Mouse (Mus musculus): Measurements from ENCODE around the gene Zfp688. TPM values are rescaled to one million over a fixed set of nuclear protein-coding genes. Genes with fewer than 3 reads are reported as not detected.
"Not testable (repeated sequence)": the region's sequence is repeated elsewhere in the genome, so short reads cannot be mapped to it uniquely, and the experiment has no call there.

Zfp688 gene
- polyA plus RNA-seq (2014; fragmentation: Nextera tagmentation; extraction: Ambion mirVana): 18.7 and 19.5 TPM in 2 replicates

DNA sequence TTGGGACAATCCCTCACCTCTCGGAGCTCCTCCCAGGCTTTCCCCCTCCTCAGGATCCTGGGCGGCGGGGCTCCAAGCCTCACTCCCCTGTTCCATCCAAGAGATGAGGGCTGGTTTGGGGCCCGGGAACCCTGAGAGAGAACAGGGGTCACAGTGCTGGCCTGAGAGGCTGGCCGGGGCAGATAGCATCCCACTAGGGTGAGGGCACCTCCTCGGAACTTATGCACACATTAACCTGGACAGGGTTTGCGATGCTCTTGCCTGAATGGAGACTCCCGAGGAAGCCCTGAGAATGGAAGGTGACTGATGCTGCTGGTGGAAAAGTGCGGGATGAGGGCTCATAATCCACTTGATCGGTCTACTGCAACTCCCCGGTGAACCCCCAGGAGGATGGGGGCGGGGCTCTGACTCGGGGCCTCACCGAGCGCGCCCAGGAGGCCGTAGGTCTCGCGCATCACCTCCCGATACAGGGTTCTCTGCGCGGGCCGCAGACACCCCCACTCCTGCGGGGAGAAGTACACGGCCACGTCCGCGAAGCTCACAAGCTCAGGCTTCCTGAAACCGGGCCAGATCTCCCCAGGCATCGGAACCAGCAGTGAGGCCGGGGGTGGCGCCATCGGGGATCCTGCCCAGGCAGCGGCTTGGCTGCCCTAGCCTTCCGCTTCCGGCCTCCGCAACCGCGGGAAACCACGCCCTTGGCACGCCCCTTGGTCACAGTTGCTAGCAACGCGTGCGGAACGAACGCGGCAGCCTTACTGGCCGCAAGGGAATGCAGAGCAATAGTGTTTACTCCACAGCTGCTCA, at the start of gene Zfp688:
TSS of gene Zfp688 (minus strand) at position 681 of the 804 bp plus-strand sequence.
- peaks cover 5% of the 10 kb centered on the region; the same call in 1 of the 2 replicates for H3K27me3 ChIP-seq (replicated peaks; ENCODE audit: control insufficient read depth, insufficient read depth, low read length)
- peak; percentile 97 for DNase-seq (ENCODE audit: low spot score)
- no peaks in the 10 kb centered on the region for H3K9me3 ChIP-seq (ENCODE audit: control insufficient read depth, low read length)
- H3K4me2 ChIP-seq: peak within 1 kb of the TSS; percentile 88
- H3K4me1 ChIP-seq (replicated peaks; ENCODE audit: control insufficient read depth, insufficient read depth, low read length): peaks cover 5% of the 10 kb centered on the region
- H3K9ac ChIP-seq (ENCODE audit: low read depth, low read length): peak within 1 kb of the TSS; percentile 88
- peak within 1 kb of the TSS; percentile 85 for H3K4me3 ChIP-seq (ENCODE audit: low read depth, low read length)
- peak; percentile 96 for ATAC-seq (replicated peaks; ENCODE audit: low FRiP score)
- H3K27ac ChIP-seq (ENCODE audit: low read depth, low read length): peak within 1 kb of the TSS; percentile 68
- 1% methylated on average over 48 of the region's 48 CpGs for WGBS
- peaks cover 5% of the 10 kb centered on the region; the same call in 1 of the 2 replicates for H3K36me3 ChIP-seq (ENCODE audit: control insufficient read depth, insufficient read depth, low read length)

DNA sequence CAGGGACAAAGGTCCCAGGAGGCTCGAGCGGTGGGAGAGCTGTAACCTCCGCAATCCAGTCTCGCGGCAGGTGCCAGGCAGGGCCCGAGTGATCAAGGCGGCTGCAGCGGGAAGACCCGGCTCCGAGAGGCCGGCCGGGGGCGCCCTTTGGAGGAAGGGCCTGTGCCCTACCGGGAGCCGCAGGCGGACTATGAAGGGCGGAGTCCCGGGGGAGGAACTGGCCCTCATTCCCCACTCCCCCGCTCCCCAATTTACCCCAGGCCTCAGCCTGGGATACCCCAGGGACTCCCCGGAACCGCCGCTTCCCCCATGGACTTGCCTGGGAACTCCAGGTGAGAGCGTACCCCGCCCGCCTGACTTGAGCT, 49.8 kb upstream of the Zfp688 start:
- peak overlapping the region; percentile 98 for H3K27ac ChIP-seq (ENCODE audit: low read depth, low read length)
- H3K4me1 ChIP-seq (replicated peaks; ENCODE audit: control insufficient read depth, insufficient read depth, low read length): peaks cover 6% of the 10 kb centered on the region
- peak overlapping the region; percentile 92 for H3K9ac ChIP-seq (ENCODE audit: low read depth, low read length)
- DNase-seq (ENCODE audit: low spot score): no peak
- peak; percentile 42 for ATAC-seq (replicated peaks; ENCODE audit: low FRiP score)
- peak overlapping the region; percentile 89 for H3K4me3 ChIP-seq (ENCODE audit: low read depth, low read length)
- peak overlapping the region; percentile 76 for H3K4me2 ChIP-seq
- H3K36me3 ChIP-seq (ENCODE audit: control insufficient read depth, insufficient read depth, low read length): peaks cover 40% of the 10 kb centered on the region
- H3K27me3 ChIP-seq (replicated peaks; ENCODE audit: control insufficient read depth, insufficient read depth, low read length): no peaks in the 10 kb centered on the region
- H3K9me3 ChIP-seq (ENCODE audit: control insufficient read depth, low read length): no peaks in the 10 kb centered on the region
- WGBS: under 1% methylated on average over 21 of the region's 25 CpGs

DNA sequence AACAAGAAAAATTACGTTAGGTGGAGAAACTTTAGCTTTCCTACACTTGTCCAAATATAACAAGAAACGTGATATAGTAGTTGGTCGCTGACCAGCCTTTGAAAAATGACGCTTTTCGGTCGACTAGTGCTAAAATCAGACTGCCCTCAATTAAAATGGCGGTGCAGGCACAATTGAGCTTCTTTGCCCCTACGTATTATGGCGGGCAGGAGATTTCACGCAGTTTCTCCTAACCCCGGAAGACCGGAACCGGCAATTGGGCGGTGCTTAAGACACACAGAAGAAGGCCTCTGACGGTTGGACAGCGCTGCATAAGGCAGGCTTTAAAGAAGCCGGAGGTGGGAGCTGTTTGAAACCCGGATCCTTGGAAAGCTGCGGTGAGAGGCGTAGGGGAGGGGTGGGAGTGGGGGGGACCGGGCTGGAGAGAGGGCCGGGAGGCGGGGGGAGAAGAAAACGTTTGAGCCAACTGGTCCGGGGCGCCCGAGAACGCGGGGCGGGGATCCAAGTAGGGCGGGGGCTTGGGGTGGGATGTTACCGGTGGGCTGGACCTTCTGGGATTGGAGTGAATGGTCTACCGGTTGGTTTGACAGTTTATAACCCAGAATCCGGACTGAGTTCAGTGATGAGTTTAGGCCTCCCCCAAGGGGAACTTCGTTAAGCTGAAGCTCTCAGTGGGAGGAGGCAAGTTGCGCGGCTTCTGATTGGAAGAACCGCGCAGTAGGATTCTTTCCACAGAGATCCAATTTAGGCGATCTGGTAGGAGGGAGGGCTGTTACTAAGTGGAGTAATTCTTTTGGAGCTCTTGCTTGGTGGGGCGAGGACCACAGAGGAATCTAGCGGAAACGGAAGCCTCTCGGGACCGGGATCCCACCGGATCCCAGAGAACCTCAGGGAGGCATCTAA, 49.1 kb upstream of the Zfp688 start:
- peak overlapping the region; percentile 92 for H3K9ac ChIP-seq (ENCODE audit: low read depth, low read length)
- DNase-seq (ENCODE audit: low spot score) (peak; percentile 88), ATAC-seq (replicated peaks; ENCODE audit: low FRiP score) (peak; percentile 91)
- peak overlapping the region; percentile 76 for H3K4me2 ChIP-seq
- peaks cover 6% of the 10 kb centered on the region; the same call in 1 of the 2 replicates for H3K4me1 ChIP-seq (replicated peaks; ENCODE audit: control insufficient read depth, insufficient read depth, low read length)
- H3K36me3 ChIP-seq (ENCODE audit: control insufficient read depth, insufficient read depth, low read length): peaks cover 37% of the 10 kb centered on the region
- peak overlapping the region; percentile 89 for H3K4me3 ChIP-seq (ENCODE audit: low read depth, low read length)
- under 1% methylated on average over 45 of the region's 46 CpGs for WGBS
- H3K9me3 ChIP-seq (ENCODE audit: control insufficient read depth, low read length): no peaks in the 10 kb centered on the region
- no peaks in the 10 kb centered on the region for H3K27me3 ChIP-seq (replicated peaks; ENCODE audit: control insufficient read depth, insufficient read depth, low read length)
- H3K27ac ChIP-seq (ENCODE audit: low read depth, low read length): peak overlapping the region; percentile 98

DNA sequence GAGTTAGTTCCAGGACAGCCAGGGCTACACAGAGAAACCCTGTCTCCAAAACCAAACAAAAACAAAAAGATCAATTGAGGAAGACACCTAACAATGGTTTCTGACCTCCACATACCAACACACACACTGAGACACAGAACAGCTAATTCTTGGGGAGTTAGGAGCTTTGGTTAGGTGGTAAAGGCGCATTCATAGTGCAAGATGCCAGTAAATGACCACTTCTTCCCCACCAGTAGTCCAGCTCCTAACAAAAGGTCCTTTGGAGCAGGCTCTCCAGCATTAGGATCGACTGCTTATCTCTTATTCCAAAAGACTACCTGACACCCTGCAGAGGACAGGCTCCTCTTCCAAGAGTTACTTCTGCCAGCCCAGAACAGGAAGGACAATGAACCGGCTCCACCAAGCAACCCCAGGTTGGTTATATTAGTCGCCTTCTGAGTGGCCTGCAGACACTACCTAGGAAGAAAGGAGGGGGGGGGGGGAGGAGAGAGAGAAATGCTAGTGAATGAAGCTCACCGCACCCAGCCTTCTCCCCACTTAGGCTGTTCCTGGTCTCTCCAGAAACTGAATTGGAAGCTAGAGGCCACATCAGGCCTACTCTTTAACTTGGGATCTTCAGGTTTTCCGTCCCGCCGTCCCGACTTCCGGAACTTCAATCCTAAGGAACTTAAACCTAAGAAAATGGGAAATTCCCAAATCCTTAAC, 48.3 kb upstream of the Zfp688 start:
- Histone ChIP-seq H3K4me3 (ENCODE audit: low read depth, low read length) (peak overlapping the region; percentile 89), H3K27me3 (replicated peaks; ENCODE audit: control insufficient read depth, insufficient read depth, low read length) (no peaks in the 10 kb centered on the region), H3K27ac (ENCODE audit: low read depth, low read length) (peak overlapping the region; percentile 98), H3K9me3 (ENCODE audit: control insufficient read depth, low read length) (no peaks in the 10 kb centered on the region), H3K36me3 (ENCODE audit: control insufficient read depth, insufficient read depth, low read length) (peaks cover 31% of the 10 kb centered on the region), H3K9ac (ENCODE audit: low read depth, low read length) (peak overlapping the region; percentile 92), H3K4me1 (replicated peaks; ENCODE audit: control insufficient read depth, insufficient read depth, low read length) (peaks cover 6% of the 10 kb centered on the region; the same call in 1 of the 2 replicates), H3K4me2 (peak overlapping the region; percentile 76)
- ATAC-seq (replicated peaks; ENCODE audit: low FRiP score): peak; percentile 32; the same call in 1 of the 2 replicates
- peak; percentile 49 for DNase-seq (ENCODE audit: low spot score)
- 10% methylated on average over 10 of the region's 10 CpGs for WGBS

DNA sequence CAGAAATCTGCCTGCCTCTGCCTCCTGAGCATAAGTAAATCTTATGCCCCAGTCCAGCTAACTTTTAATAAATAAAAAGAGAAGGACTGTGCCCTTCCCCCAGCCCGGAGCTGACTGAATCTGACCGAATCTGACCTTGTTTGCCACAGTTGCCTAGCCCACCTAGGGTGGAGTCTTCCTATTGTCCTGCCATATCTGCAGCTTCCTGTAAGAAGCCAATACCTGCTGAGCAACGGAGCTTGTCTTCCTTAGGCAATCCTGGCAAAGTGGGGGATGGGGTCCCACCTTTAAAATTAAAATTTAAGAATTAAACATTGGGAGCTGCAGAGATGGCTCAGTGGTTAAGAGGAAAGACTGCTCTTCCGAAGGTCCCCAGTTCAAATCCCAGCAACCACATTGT, 44.7 kb upstream of the Zfp688 start:
- Histone ChIP-seq H3K27ac (ENCODE audit: low read depth, low read length) (no peak overlapping the region), H3K4me1 (replicated peaks; ENCODE audit: control insufficient read depth, insufficient read depth, low read length) (no peaks in the 10 kb centered on the region), H3K4me2 (no peak overlapping the region), H3K36me3 (ENCODE audit: control insufficient read depth, insufficient read depth, low read length) (peaks cover 18% of the 10 kb centered on the region; the same call in 1 of the 2 replicates), H3K9ac (ENCODE audit: low read depth, low read length) (no peak overlapping the region), H3K4me3 (ENCODE audit: low read depth, low read length) (no peak overlapping the region), H3K27me3 (replicated peaks; ENCODE audit: control insufficient read depth, insufficient read depth, low read length) (no peaks in the 10 kb centered on the region), H3K9me3 (ENCODE audit: control insufficient read depth, low read length) (no peaks in the 10 kb centered on the region)
- ATAC-seq (replicated peaks; ENCODE audit: low FRiP score): no peak
- no peak for DNase-seq (ENCODE audit: low spot score)
- WGBS: 90% methylated on average over 4 of the region's 4 CpGs

DNA sequence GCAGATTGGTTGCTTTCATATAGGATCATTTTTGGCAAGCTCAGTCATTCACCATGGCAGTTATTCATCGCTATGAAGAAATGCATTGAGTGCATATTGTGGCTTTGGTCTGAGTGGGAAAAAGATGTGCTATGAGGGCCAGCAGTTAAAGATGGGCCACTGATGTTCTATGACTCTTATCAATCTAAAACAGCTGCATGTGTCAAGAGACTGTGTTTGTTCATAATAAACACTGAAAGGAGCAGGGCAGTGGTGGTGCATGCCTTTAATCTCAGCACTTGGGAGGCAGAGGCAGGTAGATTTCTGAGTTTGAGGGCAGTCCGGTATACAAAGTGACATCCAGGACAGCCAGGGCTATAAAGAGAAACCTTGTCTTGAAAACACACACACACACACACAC, 43.8 kb upstream of the Zfp688 start:
- H3K4me1 ChIP-seq (replicated peaks; ENCODE audit: control insufficient read depth, insufficient read depth, low read length); H3K4me2 ChIP-seq; H3K27me3 ChIP-seq (replicated peaks; ENCODE audit: control insufficient read depth, insufficient read depth, low read length); H3K9me3 ChIP-seq (ENCODE audit: control insufficient read depth, low read length); H3K9ac ChIP-seq (ENCODE audit: low read depth, low read length); H3K27ac ChIP-seq (ENCODE audit: low read depth, low read length); ATAC-seq (replicated peaks; ENCODE audit: low FRiP score); H3K4me3 ChIP-seq (ENCODE audit: low read depth, low read length); DNase-seq (ENCODE audit: low spot score): not testable (repeated sequence)
- 89% methylated on average over 2 of the region's 2 CpGs for WGBS
- peaks cover 18% of the 10 kb centered on the region for H3K36me3 ChIP-seq (ENCODE audit: control insufficient read depth, insufficient read depth, low read length)

DNA sequence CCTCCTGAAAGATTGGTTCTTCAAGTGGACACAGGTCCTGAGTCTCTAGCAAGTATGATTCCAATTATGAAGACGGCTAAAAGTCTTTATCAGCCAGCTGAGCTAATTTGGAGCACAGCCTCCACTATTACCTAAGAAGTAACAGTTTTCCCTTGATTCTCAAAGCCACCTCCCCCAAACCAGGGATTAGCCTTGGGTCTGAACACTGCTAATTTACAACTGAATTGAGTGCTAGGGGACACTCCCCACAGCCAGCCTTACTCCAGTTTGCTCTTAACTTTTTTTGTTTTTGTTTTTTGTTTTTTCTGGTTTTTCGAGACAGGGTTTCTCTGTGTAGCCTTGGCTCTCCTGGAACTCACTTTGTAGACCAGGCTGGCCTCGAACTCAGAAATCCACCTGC, 43.3 kb upstream of the Zfp688 start:
- DNase-seq (ENCODE audit: low spot score): no peak
- Histone ChIP-seq H3K36me3 (ENCODE audit: control insufficient read depth, insufficient read depth, low read length) (peaks cover 19% of the 10 kb centered on the region), H3K4me3 (ENCODE audit: low read depth, low read length) (no peak overlapping the region), H3K27ac (ENCODE audit: low read depth, low read length) (no peak overlapping the region), H3K9me3 (ENCODE audit: control insufficient read depth, low read length) (no peaks in the 10 kb centered on the region), H3K4me2 (no peak overlapping the region), H3K9ac (ENCODE audit: low read depth, low read length) (no peak overlapping the region), H3K27me3 (replicated peaks; ENCODE audit: control insufficient read depth, insufficient read depth, low read length) (no peaks in the 10 kb centered on the region), H3K4me1 (replicated peaks; ENCODE audit: control insufficient read depth, insufficient read depth, low read length) (no peaks in the 10 kb centered on the region)
- ATAC-seq (replicated peaks; ENCODE audit: low FRiP score): no peak
- 84% methylated on average over 3 of the region's 3 CpGs for WGBS

DNA sequence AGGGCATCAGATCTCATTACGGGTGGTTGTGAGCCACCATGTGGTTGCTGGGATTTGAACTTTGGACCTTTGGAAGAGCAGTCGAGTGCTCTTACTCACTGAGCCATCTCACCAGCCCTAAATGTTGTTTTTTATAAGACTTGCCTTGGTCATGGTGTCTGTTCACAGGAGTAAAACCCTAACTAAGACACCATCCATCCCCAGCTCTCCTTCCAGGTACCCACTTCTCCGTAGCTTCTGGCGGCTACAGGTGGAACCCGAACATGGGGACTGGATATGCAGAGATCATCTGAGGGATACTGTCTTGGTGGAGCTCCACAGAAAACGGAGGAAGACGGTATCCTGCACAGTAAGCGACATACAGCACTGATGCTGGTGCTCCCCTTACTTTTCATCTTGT, 37.4 kb upstream of the Zfp688 start, which contains the start of gene Prr14:
TSS of gene Prr14 (plus strand) at position 301 of the 400 bp plus-strand sequence.
- H3K4me1 ChIP-seq (replicated peaks; ENCODE audit: control insufficient read depth, insufficient read depth, low read length); H3K9ac ChIP-seq (ENCODE audit: low read depth, low read length); ATAC-seq (replicated peaks; ENCODE audit: low FRiP score); H3K9me3 ChIP-seq (ENCODE audit: control insufficient read depth, low read length); H3K27ac ChIP-seq (ENCODE audit: low read depth, low read length); H3K4me3 ChIP-seq (ENCODE audit: low read depth, low read length); H3K4me2 ChIP-seq; H3K27me3 ChIP-seq (replicated peaks; ENCODE audit: control insufficient read depth, insufficient read depth, low read length); DNase-seq (ENCODE audit: low spot score): not testable (repeated sequence)
- 96% methylated on average over 8 of the region's 8 CpGs for WGBS
- peaks cover 38% of the 10 kb centered on the region for H3K36me3 ChIP-seq (ENCODE audit: control insufficient read depth, insufficient read depth, low read length)

Measured in liver, embryonic 11.5 days (tissue).